Mouse (Mus musculus) urinary bladder, postnatal 14 days (tissue): Measurements from ENCODE around the gene Gm38431.

Experiments used
- DNase-seq: peaks from one replicate; pipeline ENCODE4 v3.0.0; 2021; ENCODE audit warnings: low spot score

The Gm38431 gene

GRCm38 (mm10) chr9:21041308-21041707 is 50.5 kb downstream of the Gm38431 start:
- no peak for DNase-seq

- no peak for DNase-seq
Observed at GRCm38 (mm10) chr9:21039779-21040178, 52.0 kb downstream of the Gm38431 start.

GRCm38 (mm10) chr9:21037481-21037891 is 54.3 kb downstream of the Gm38431 start:
- no peak for DNase-seq

- no peak for DNase-seq
Observed at GRCm38 (mm10) chr9:21036666-21037065, 55.1 kb downstream of the Gm38431 start.

- DNase-seq, result no peak
Observed at GRCm38 (mm10) chr9:21036161-21036560, 55.6 kb downstream of the Gm38431 start.

GRCm38 (mm10) chr9:21035586-21035985 is 56.2 kb downstream of the Gm38431 start:
- no peak for DNase-seq

GRCm38 (mm10) chr9:21034481-21035085 is 57.2 kb downstream of the Gm38431 start:
- no peak for DNase-seq

GRCm38 (mm10) chr9:21033136-21033535 is 58.7 kb downstream of the Gm38431 start:
- peak; percentile 92 for DNase-seq

- no peak for DNase-seq
Observed at GRCm38 (mm10) chr9:21032491-21032890, 59.3 kb downstream of the Gm38431 start.

GRCm38 (mm10) chr9:21031896-21032351 is 59.9 kb downstream of the Gm38431 start, which contains the start of gene Icam5:
Icam5 (plus strand) TSS chr9:21032073.
- DNase-seq, result peak; percentile 40

- DNase-seq, result peak; percentile 65
Observed at GRCm38 (mm10) chr9:21031251-21031895, 60.4 kb downstream of the Gm38431 start.

- peak; percentile 93 for DNase-seq
Observed at GRCm38 (mm10) chr9:21030781-21031250, 61.0 kb downstream of the Gm38431 start.

- DNase-seq, result no peak
Observed at GRCm38 (mm10) chr9:21030055-21030600, 61.7 kb downstream of the Gm38431 start.

GRCm38 (mm10) chr9:21029291-21030054 is 62.3 kb downstream of the Gm38431 start, which contains the start of gene Icam4:
Icam4 (plus strand) TSS chr9:21029373.
- DNase-seq, result peak; percentile 87

- DNase-seq, result no peak
Observed at GRCm38 (mm10) chr9:21028560-21029110, 63.2 kb downstream of the Gm38431 start.

- no peak for DNase-seq
Observed at GRCm38 (mm10) chr9:21027774-21028290, 64.0 kb downstream of the Gm38431 start.

- DNase-seq, result no peak
Observed at GRCm38 (mm10) chr9:21026849-21027248, 64.9 kb downstream of the Gm38431 start.

GRCm38 (mm10) chr9:21025258-21025810 is 66.5 kb downstream of the Gm38431 start:
- DNase-seq, result peak; percentile 70

- DNase-seq, result no peak
Observed at GRCm38 (mm10) chr9:21022726-21023125, 69.1 kb downstream of the Gm38431 start.

GRCm38 (mm10) chr9:21022288-21022687 is 69.5 kb downstream of the Gm38431 start:
- no peak for DNase-seq

GRCm38 (mm10) chr9:21021363-21021762 is 70.4 kb downstream of the Gm38431 start:
- DNase-seq, result no peak
